10 mouse cellular contexts compared by ENCODE assay signal in genomic region chr9:120425768-120426167, GRCm38 (mm10).
DNase-seq lines count a peak whose midpoint lies in the region; ATAC-seq lines count a peak whose summit lies in the region.
"Had no signal": no experiment of that assay in that cellular context is flagged by ENCODE, and none has a peak within 500 bp of the region (broad histone marks: within the 10 kb centered on the region; RNA-seq: fewer than 3 reads in every experiment).

No protein-coding gene starts in this region.

- no peak overlapping the region for H3K9ac ChIP-seq in liver, embryonic 11.5 days (ENCODE audit: low read depth, low read length)
- H3K9ac ChIP-seq: heart, embryonic 13.5 days; neural tube, embryonic 12.5 days had no signal

- 45% methylated on average over 5 of the region's 5 CpGs for WGBS in liver, embryonic 11.5 days

- H3K27ac ChIP-seq in liver, embryonic 11.5 days (ENCODE audit: low read depth, low read length), result no peak overlapping the region
- H3K27ac ChIP-seq: heart, embryonic 13.5 days; neural tube, embryonic 12.5 days had no signal

- no peak overlapping the region for H3K4me3 ChIP-seq in liver, embryonic 11.5 days (ENCODE audit: low read depth, low read length)
- H3K4me3 ChIP-seq: heart, embryonic 13.5 days; neural tube, embryonic 12.5 days had no signal

- ATAC-seq in liver, embryonic 11.5 days (replicated peaks; ENCODE audit: low FRiP score), result no peak
- ATAC-seq in activated CD4-positive, CD25-positive, alpha-beta regulatory T cell, adult 4 months, result no peak

- H3K4me1 ChIP-seq in liver, embryonic 11.5 days (replicated peaks; ENCODE audit: control insufficient read depth, insufficient read depth, low read length), result no peaks in the 10 kb centered on the region; the same call in 1 of the 2 replicates
- H3K4me1 ChIP-seq: neural tube, embryonic 12.5 days had no signal

- no peaks in the 10 kb centered on the region for H3K27me3 ChIP-seq in liver, embryonic 11.5 days (replicated peaks; ENCODE audit: control insufficient read depth, insufficient read depth, low read length)
- H3K27me3 ChIP-seq: neural tube, embryonic 12.5 days had no signal

- DNase-seq in liver, result peak; percentile 53
- no peak for DNase-seq in liver, embryonic 11.5 days (ENCODE audit: low spot score)
- peak; percentile 24 for DNase-seq in Muller cell, postnatal 12 days (ENCODE audit: inconsistent ontology term)
- DNase-seq in c-Kit-positive CD71-negative TER-119-negative erythroid progenitor cells, embryonic 14.5 days (ENCODE audit: low read depth), result peak; percentile 52
- DNase-seq in gastrocnemius, postnatal 14 days, result peak; percentile 34
- DNase-seq in left cerebral cortex, postnatal 25 days (ENCODE audit: low spot score in 2 of 2), result peak; percentile 59 to 75
- DNase-seq in retina, adult 2 months (ENCODE audit: low read depth, low spot score), result peak; percentile 20

- no peak overlapping the region for H3K4me2 ChIP-seq in liver, embryonic 11.5 days
- H3K4me2 ChIP-seq: heart, embryonic 13.5 days; neural tube, embryonic 12.5 days had no signal

- intact Hi-C loops in gastrocnemius, postnatal 14 days (cut with DNase I; ENCODE audit: low total_unique reads), result no loop called here
- intact Hi-C loops in left cerebral cortex, postnatal 25 days (cut with DNase I), result loop anchor here (2.0 kb wide), 1 partner anchor 285 kb away; no protein-coding TSS in a partner anchor

- no peaks in the 10 kb centered on the region for H3K36me3 ChIP-seq in liver, embryonic 11.5 days (ENCODE audit: control insufficient read depth, insufficient read depth, low read length)
- H3K36me3 ChIP-seq: heart, embryonic 13.5 days; neural tube, embryonic 12.5 days had no signal

- no peaks in the 10 kb centered on the region for H3K9me3 ChIP-seq in liver, embryonic 11.5 days (ENCODE audit: control insufficient read depth, low read length)
- H3K9me3 ChIP-seq: heart, embryonic 13.5 days; neural tube, embryonic 12.5 days had no signal
